Mouse (Mus musculus): ENCODE measurements around the gene Metap2. TPM values are rescaled to one million over a fixed set of nuclear protein-coding genes. Genes with fewer than 3 reads are reported as not detected.

Gene Metap2
- total RNA-seq, 4 experiments from 2014 or later = 123 to 209 (median 165) TPM

Other genes with a start within 250 kb of the Metap2 start
- gene Usp44, start 65.5 kb downstream of the Metap2 start, total RNA-seq (2022) = under 1 TPM in 3 of 4 experiments, not detected in 1; 0.34 to 0.67 (median 0.48) TPM
- 10 to 100 TPM; 55.6 to 63.1 (median 60.1) TPM for gene Vezt, start 138.7 kb upstream of the Metap2 start, total RNA-seq (2022)
- gene Fgd6, start 138.9 kb upstream of the Metap2 start, total RNA-seq (2022) = 1 to 10 TPM; 2.6 to 3.2 (median 2.8) TPM

Data from gastrocnemius, adult 8-10 months (tissue).